Mouse (Mus musculus): ENCODE results near the gene Ihh. TPM values are rescaled to one million over a fixed set of nuclear protein-coding genes. Genes with fewer than 3 reads are reported as not detected.

Gene Ihh
- polyA plus RNA-seq, 1 experiment: 0.94 TPM

- Histone ChIP-seq H3K27ac (ENCODE audit: control insufficient read depth, insufficient read depth, low read length) (no peak overlapping the region), H3K36me3 (ENCODE audit: control insufficient read depth, insufficient read depth, low read length) (no peaks in the 10 kb centered on the region), H3K4me1 (replicated peaks; ENCODE audit: control insufficient read depth, insufficient read depth, low read length) (no peaks in the 10 kb centered on the region), H3K27me3 (ENCODE audit: control insufficient read depth, insufficient read depth, low read length) (no peaks in the 10 kb centered on the region), H3K4me3 (ENCODE audit: control insufficient read depth, insufficient read depth, low read length) (no peak overlapping the region)
- WGBS: 53% methylated on average over 6 of the region's 6 CpGs
- TF ChIP-seq POLR2A (IDR thresholded peaks at IDR 0.05; ENCODE audit: control insufficient read depth, extremely low read depth, insufficient read depth, low read length, poor library complexity): no peak
- TF ChIP-seq CTCF (IDR thresholded peaks at IDR 0.05; ENCODE audit: borderline replicate concordance, control insufficient read depth, extremely low read depth, insufficient read depth, low read length, poor library complexity): peak; percentile 35; the same call in 1 of the 2 replicates
- no peak for DNase-seq
These were observed 24.8 kb downstream of the Ihh start for GRCm38 (mm10) chr1:74926721-74927120.

GRCm38 (mm10) chr1:74924464-74924863 lies 27.0 kb downstream of the Ihh start:
- no peaks in the 10 kb centered on the region for H3K36me3 ChIP-seq (ENCODE audit: control insufficient read depth, insufficient read depth, low read length)
- no peaks in the 10 kb centered on the region for H3K27me3 ChIP-seq (ENCODE audit: control insufficient read depth, insufficient read depth, low read length)
- no peak overlapping the region for H3K4me3 ChIP-seq (ENCODE audit: control insufficient read depth, insufficient read depth, low read length)
- TF ChIP-seq CTCF (IDR thresholded peaks at IDR 0.05; ENCODE audit: borderline replicate concordance, control insufficient read depth, extremely low read depth, insufficient read depth, low read length, poor library complexity) (no peak), POLR2A (IDR thresholded peaks at IDR 0.05; ENCODE audit: control insufficient read depth, extremely low read depth, insufficient read depth, low read length, poor library complexity) (no peak)
- H3K4me1 ChIP-seq (replicated peaks; ENCODE audit: control insufficient read depth, insufficient read depth, low read length): no peaks in the 10 kb centered on the region
- 76% methylated on average over 4 of the region's 4 CpGs for whole genome bisulfite sequencing
- H3K27ac ChIP-seq (ENCODE audit: control insufficient read depth, insufficient read depth, low read length): no peak overlapping the region
- DNase-seq: no peak

- no peak for TF ChIP-seq CTCF (IDR thresholded peaks at IDR 0.05; ENCODE audit: borderline replicate concordance, control insufficient read depth, extremely low read depth, insufficient read depth, low read length, poor library complexity)
- H3K4me1 ChIP-seq (replicated peaks; ENCODE audit: control insufficient read depth, insufficient read depth, low read length): no peaks in the 10 kb centered on the region
- 24% methylated on average over 13 of the region's 13 CpGs for WGBS
- H3K27ac ChIP-seq (ENCODE audit: control insufficient read depth, insufficient read depth, low read length): no peak overlapping the region
- H3K27me3 ChIP-seq (ENCODE audit: control insufficient read depth, insufficient read depth, low read length): no peaks in the 10 kb centered on the region
- no peak for DNase-seq
- H3K36me3 ChIP-seq (ENCODE audit: control insufficient read depth, insufficient read depth, low read length): no peaks in the 10 kb centered on the region
- H3K4me3 ChIP-seq (ENCODE audit: control insufficient read depth, insufficient read depth, low read length): no peak overlapping the region
These were observed 35.8 kb downstream of the Ihh start for GRCm38 (mm10) chr1:74915706-74916105.

- Histone ChIP-seq H3K27me3 (ENCODE audit: control insufficient read depth, insufficient read depth, low read length) (peaks cover 14% of the 10 kb centered on the region; the same call in 1 of the 2 replicates), H3K36me3 (ENCODE audit: control insufficient read depth, insufficient read depth, low read length) (no peaks in the 10 kb centered on the region), H3K4me1 (replicated peaks; ENCODE audit: control insufficient read depth, insufficient read depth, low read length) (0 out of 2 replicates have a peak, but pooled peaks cover 5% of the 10 kb centered on the region), H3K4me3 (ENCODE audit: control insufficient read depth, insufficient read depth, low read length) (no peak overlapping the region), H3K27ac (ENCODE audit: control insufficient read depth, insufficient read depth, low read length) (no peak overlapping the region)
- no peak for TF ChIP-seq CTCF (IDR thresholded peaks at IDR 0.05; ENCODE audit: borderline replicate concordance, control insufficient read depth, extremely low read depth, insufficient read depth, low read length, poor library complexity)
- TF ChIP-seq POLR2A (IDR thresholded peaks at IDR 0.05; ENCODE audit: control insufficient read depth, extremely low read depth, insufficient read depth, low read length, poor library complexity): no peak
- 19% methylated on average over 6 of the region's 6 CpGs for whole genome bisulfite sequencing
- no peak for DNase-seq
These were observed 49.3 kb downstream of the Ihh start for GRCm38 (mm10) chr1:74902191-74902590.

GRCm38 (mm10) chr1:74901686-74902085 lies 49.8 kb downstream of the Ihh start:
- TF ChIP-seq CTCF (IDR thresholded peaks at IDR 0.05; ENCODE audit: borderline replicate concordance, control insufficient read depth, extremely low read depth, insufficient read depth, low read length, poor library complexity) (no peak), POLR2A (IDR thresholded peaks at IDR 0.05; ENCODE audit: control insufficient read depth, extremely low read depth, insufficient read depth, low read length, poor library complexity) (no peak)
- Histone ChIP-seq H3K27me3 (ENCODE audit: control insufficient read depth, insufficient read depth, low read length) (peaks cover 14% of the 10 kb centered on the region; the same call in 1 of the 2 replicates), H3K36me3 (ENCODE audit: control insufficient read depth, insufficient read depth, low read length) (no peaks in the 10 kb centered on the region), H3K4me3 (ENCODE audit: control insufficient read depth, insufficient read depth, low read length) (no peak overlapping the region), H3K27ac (ENCODE audit: control insufficient read depth, insufficient read depth, low read length) (no peak overlapping the region), H3K4me1 (replicated peaks; ENCODE audit: control insufficient read depth, insufficient read depth, low read length) (0 out of 2 replicates have a peak, but pooled peaks cover 5% of the 10 kb centered on the region)
- peak; percentile 31 for DNase-seq
- 10% methylated on average over 3 of the region's 3 CpGs for WGBS

GRCm38 (mm10) chr1:74900341-74901285 lies 50.9 kb downstream of the Ihh start:
- H3K36me3 ChIP-seq (ENCODE audit: control insufficient read depth, insufficient read depth, low read length): no peaks in the 10 kb centered on the region
- H3K4me1 ChIP-seq (replicated peaks; ENCODE audit: control insufficient read depth, insufficient read depth, low read length): 0 out of 2 replicates have a peak, but pooled peaks cover 5% of the 10 kb centered on the region
- no peak overlapping the region for H3K4me3 ChIP-seq (ENCODE audit: control insufficient read depth, insufficient read depth, low read length)
- no peak for DNase-seq
- peaks cover 14% of the 10 kb centered on the region; the same call in 1 of the 2 replicates for H3K27me3 ChIP-seq (ENCODE audit: control insufficient read depth, insufficient read depth, low read length)
- 3% methylated on average over 65 of the region's 66 CpGs for WGBS
- TF ChIP-seq POLR2A (IDR thresholded peaks at IDR 0.05; ENCODE audit: control insufficient read depth, extremely low read depth, insufficient read depth, low read length, poor library complexity): no peak
- TF ChIP-seq CTCF (IDR thresholded peaks at IDR 0.05; ENCODE audit: borderline replicate concordance, control insufficient read depth, extremely low read depth, insufficient read depth, low read length, poor library complexity): no peak
- H3K27ac ChIP-seq (ENCODE audit: control insufficient read depth, insufficient read depth, low read length): no peak overlapping the region

All from thymus, adult 2 months (tissue).